ENCODE assay signal across 8 mouse cellular contexts in genomic region chr11:117963091-117963793, GRCm38 (mm10). TPM values are rescaled to one million over a fixed set of nuclear protein-coding genes. Genes with fewer than 3 reads are reported as not detected.
DNase-seq lines count a peak whose midpoint lies in the region; ATAC-seq and TF ChIP-seq lines count a peak whose summit lies in the region.

No protein-coding gene starts in this region.

- DNase-seq in c-Kit-positive CD71-positive TER-119-positive erythroid progenitor cells, embryonic 14.5 days (ENCODE audit: low spot score) = peak; percentile 78
- peak; percentile 99 to 100 for DNase-seq in heart, postnatal 14 days
- peak; percentile 95 for DNase-seq in layer of hippocampus, adult 11-12 months (ENCODE audit: low spot score)
- peak; percentile 100 for DNase-seq in lung, adult 18-20 months
- peak; percentile 93 for DNase-seq in testis, postnatal 14 days (ENCODE audit: low spot score)

- H3K9ac ChIP-seq in forebrain, embryonic 13.5 days = peak overlapping the region; percentile 60
- H3K9ac ChIP-seq in neural tube, embryonic 15.5 days (replicated peaks) = peak overlapping the region; percentile 45

- intact Hi-C loops in heart, postnatal 14 days (cut with DNase I) = no loop called here

- peak overlapping the region; percentile 37 for H3K27ac ChIP-seq in forebrain, embryonic 13.5 days
- peak overlapping the region; percentile 70 for H3K27ac ChIP-seq in neural tube, embryonic 15.5 days (replicated peaks)

- H3K9me3 ChIP-seq in E14TG2a.4 (ENCODE audit: low read length) = no peaks in the 10 kb centered on the region
- no peaks in the 10 kb centered on the region for H3K9me3 ChIP-seq in forebrain, embryonic 13.5 days (replicated peaks)
- no peaks in the 10 kb centered on the region for H3K9me3 ChIP-seq in neural tube, embryonic 15.5 days (replicated peaks)

- H3K4me1 ChIP-seq in E14TG2a.4 (replicated peaks; ENCODE audit: low read depth, low read length) = peaks cover 91% of the 10 kb centered on the region
- peaks cover 74% of the 10 kb centered on the region for H3K4me1 ChIP-seq in forebrain, embryonic 13.5 days
- H3K4me1 ChIP-seq in neural tube, embryonic 15.5 days = peaks cover 66% of the 10 kb centered on the region

- peak overlapping the region; percentile 71 for H3K4me2 ChIP-seq in forebrain, embryonic 13.5 days
- peak overlapping the region; percentile 89 for H3K4me2 ChIP-seq in neural tube, embryonic 15.5 days

- H3K4me3 ChIP-seq in E14TG2a.4 (replicated peaks; ENCODE audit: low read length) = peak overlapping the region; percentile 99
- H3K4me3 ChIP-seq in forebrain, embryonic 13.5 days = peak overlapping the region; percentile 37
- peak overlapping the region; percentile 42 for H3K4me3 ChIP-seq in neural tube, embryonic 15.5 days (replicated peaks)

- TF ChIP-seq CTCF in E14TG2a.4 (conservative IDR thresholded peaks at IDR 0.05; ENCODE audit: low read length) = no peak

- H3K27me3 ChIP-seq in E14TG2a.4 (ENCODE audit: insufficient read depth, low read length) = peaks cover 5% of the 10 kb centered on the region
- peaks cover 30% of the 10 kb centered on the region for H3K27me3 ChIP-seq in forebrain, embryonic 13.5 days
- H3K27me3 ChIP-seq in neural tube, embryonic 15.5 days (replicated peaks) = peaks cover 13% of the 10 kb centered on the region

- ATAC-seq in forebrain, embryonic 13.5 days = peak; percentile 91
- peak; percentile 88 for ATAC-seq in neural tube, embryonic 15.5 days (ENCODE audit: low FRiP score)

- WGBS in forebrain, embryonic 13.5 days = under 1% methylated on average over 40 of the region's 40 CpGs
- WGBS in neural tube, embryonic 15.5 days = under 1% methylated on average over 40 of the region's 40 CpGs

- peaks cover 42% of the 10 kb centered on the region for H3K36me3 ChIP-seq in E14TG2a.4 (ENCODE audit: insufficient read depth, low read length)
- no peaks in the 10 kb centered on the region for H3K36me3 ChIP-seq in forebrain, embryonic 13.5 days (ENCODE audit: poor library complexity, severe bottlenecking)
- no peaks in the 10 kb centered on the region for H3K36me3 ChIP-seq in neural tube, embryonic 15.5 days

RNA-seq across cellular contexts. Expression of gene Socs3, which starts 6.6 kb away (rescaled TPM):
- polyA plus RNA-seq in forebrain, embryonic 13.5 days (2015; fragmentation: Nextera tagmentation; extraction: Ambion mirVana) = 12.4 and 13.5 TPM in 2 replicates
- 1 to 10 TPM; 4.1 to 5.1 TPM for total RNA-seq in heart, postnatal 14 days (2021)
- 6.7 and 13.2 TPM in 2 replicates for polyA plus RNA-seq in neural tube, embryonic 15.5 days (2015; fragmentation: Nextera tagmentation; extraction: Ambion mirVana)

RNA-seq across cellular contexts. Expression of gene Pgs1, which starts 22.9 kb away (rescaled TPM):
- 42.7 and 47.7 TPM in 2 replicates for polyA plus RNA-seq in forebrain, embryonic 13.5 days (2015; fragmentation: Nextera tagmentation; extraction: Ambion mirVana)
- 10 to 100 TPM; 20.5 to 22.3 TPM for total RNA-seq in heart, postnatal 14 days (2021)
- 60.7 and 62.8 TPM in 2 replicates for polyA plus RNA-seq in neural tube, embryonic 15.5 days (2015; fragmentation: Nextera tagmentation; extraction: Ambion mirVana)

Comparison
In these comparisons a context has a peak if more than half of its experiments do, and no peak if none do; other contexts are left out.
1. Peak in every context shown above with its lines: DNase-seq, ATAC-seq, H3K4me3 ChIP-seq and H3K27ac ChIP-seq.
2. H3K4me3 ChIP-seq: peak in every context shown above with its lines; median percentile 99 in E14TG2a.4; 42 in neural tube, embryonic 15.5 days; 37 in forebrain, embryonic 13.5 days.